Mouse (Mus musculus): Measurements from ENCODE around the gene Dzip3. TPM values are rescaled to one million over a fixed set of nuclear protein-coding genes. Genes with fewer than 3 reads are reported as not detected.

The Dzip3 gene
- polyA plus RNA-seq, 1 experiment, result 0.12 TPM

GRCm38 (mm10) chr16:48992437-48993230 lies 1.3 kb downstream of the Dzip3 start:
- Histone ChIP-seq H3K27me3 (ENCODE audit: control insufficient read depth) (no peaks in the 10 kb centered on the region), H3K4me3 (replicated peaks) (peak overlapping the region; percentile 79), H3K36me3 (ENCODE audit: control insufficient read depth) (peaks cover 24% of the 10 kb centered on the region), H3K4me1 (ENCODE audit: control insufficient read depth) (peaks cover 23% of the 10 kb centered on the region), H3K9me3 (ENCODE audit: control insufficient read depth, low read length) (peaks cover 3% of the 10 kb centered on the region)
- TF ChIP-seq TAL1 (IDR thresholded peaks at IDR 0.05; ENCODE audit: low read length) (no peak), GATA1 (IDR thresholded peaks at IDR 0.05; ENCODE audit: low read length) (peak; percentile 25; the same call in 1 of the 2 replicates)

DNA sequence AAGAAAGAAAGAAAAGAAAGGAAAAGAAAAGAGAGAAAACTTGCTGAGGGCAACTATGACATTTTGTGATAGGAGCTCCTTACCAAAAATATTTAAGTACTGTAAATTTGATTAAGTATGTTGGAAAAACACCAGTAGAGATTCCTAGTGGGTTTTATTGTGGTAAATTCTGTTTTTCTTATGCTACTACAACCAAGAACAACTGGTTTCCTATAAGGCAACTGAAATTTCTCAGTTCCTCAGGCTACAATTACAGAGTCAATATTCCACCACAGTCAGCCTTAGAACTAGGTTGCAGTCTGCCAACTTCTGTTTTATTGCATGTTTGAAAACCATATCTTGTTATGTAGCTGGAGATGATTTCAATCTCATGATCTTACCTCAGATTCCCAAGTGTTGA lies 4.3 kb downstream of the Dzip3 start:
- Histone ChIP-seq H3K27me3 (ENCODE audit: control insufficient read depth) (no peaks in the 10 kb centered on the region), H3K36me3 (ENCODE audit: control insufficient read depth) (peaks cover 3% of the 10 kb centered on the region), H3K4me1 (ENCODE audit: control insufficient read depth) (peaks cover 9% of the 10 kb centered on the region), H3K4me3 (replicated peaks) (no peak overlapping the region), H3K9me3 (ENCODE audit: control insufficient read depth, low read length) (peaks cover 3% of the 10 kb centered on the region)
- no peak for TF ChIP-seq TAL1 (IDR thresholded peaks at IDR 0.05; ENCODE audit: low read length)
- no peak for TF ChIP-seq GATA1 (IDR thresholded peaks at IDR 0.05; ENCODE audit: low read length)

DNA sequence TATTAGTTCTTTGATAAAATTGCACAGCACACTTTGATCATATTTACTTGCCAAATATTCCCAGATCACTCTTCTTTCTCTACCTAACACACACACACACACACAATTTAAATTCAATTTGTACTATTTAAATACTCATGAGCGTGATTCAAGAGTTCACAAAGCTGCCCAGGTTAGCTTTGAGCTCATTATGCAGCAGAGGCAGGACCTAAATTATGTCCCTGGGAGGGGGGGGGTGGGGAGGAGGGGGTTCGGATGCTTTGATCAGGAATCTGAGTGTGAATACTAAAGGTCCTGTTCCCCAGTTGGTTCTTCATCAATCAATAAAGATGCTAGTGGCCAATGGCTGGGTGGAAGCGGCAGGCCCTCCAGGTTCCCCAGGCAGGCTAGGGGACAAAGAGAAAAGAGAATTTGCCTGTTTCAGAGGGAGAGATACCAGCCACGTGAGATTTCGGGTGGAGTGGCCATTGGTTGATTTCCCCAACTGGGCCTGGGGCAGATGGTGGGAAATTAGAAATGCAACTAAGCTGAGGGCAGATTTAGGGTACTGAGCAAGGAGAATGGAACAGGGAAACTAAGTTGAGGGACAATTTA lies 8.8 kb downstream of the Dzip3 start:
- no peak for TF ChIP-seq GATA1 (IDR thresholded peaks at IDR 0.05; ENCODE audit: low read length)
- TF ChIP-seq TAL1 (IDR thresholded peaks at IDR 0.05; ENCODE audit: low read length), result no peak

DNA sequence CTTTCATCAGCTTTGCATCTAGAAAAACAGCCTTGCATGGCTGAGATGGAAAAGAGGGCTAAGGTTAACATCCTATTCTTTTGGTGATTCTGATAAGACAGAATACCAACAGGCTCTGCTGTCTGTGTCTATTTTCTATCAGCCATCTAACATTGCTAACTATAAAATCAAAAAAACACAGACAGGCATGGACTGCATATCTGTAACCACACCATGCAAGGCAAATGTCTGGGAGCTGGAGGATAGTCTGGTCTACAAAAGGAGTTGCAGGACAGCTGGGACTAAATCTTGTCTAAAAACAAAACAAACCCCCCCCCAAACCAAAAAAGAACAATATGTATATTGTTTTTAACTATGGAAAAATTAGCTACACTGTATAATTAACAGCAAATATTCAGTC lies 14.0 kb downstream of the Dzip3 start:
- Histone ChIP-seq H3K36me3 (ENCODE audit: control insufficient read depth) (peaks cover 18% of the 10 kb centered on the region), H3K9me3 (ENCODE audit: control insufficient read depth, low read length) (no peaks in the 10 kb centered on the region), H3K27me3 (ENCODE audit: control insufficient read depth) (no peaks in the 10 kb centered on the region), H3K4me3 (replicated peaks) (no peak overlapping the region), H3K4me1 (ENCODE audit: control insufficient read depth) (no peaks in the 10 kb centered on the region)
- TF ChIP-seq TAL1 (IDR thresholded peaks at IDR 0.05; ENCODE audit: low read length) (no peak), GATA1 (IDR thresholded peaks at IDR 0.05; ENCODE audit: low read length) (no peak)

More for the DNA sequence above, 8.8 kb downstream of the Dzip3 start:
- no peaks in the 10 kb centered on the region for H3K27me3 ChIP-seq (ENCODE audit: control insufficient read depth)
- no peaks in the 10 kb centered on the region for H3K4me1 ChIP-seq (ENCODE audit: control insufficient read depth)
- no peak overlapping the region for H3K4me3 ChIP-seq (replicated peaks)
- H3K36me3 ChIP-seq (ENCODE audit: control insufficient read depth), result peaks cover 8% of the 10 kb centered on the region
- H3K9me3 ChIP-seq (ENCODE audit: control insufficient read depth, low read length), result peaks cover under 1% of the 10 kb centered on the region

DNA sequence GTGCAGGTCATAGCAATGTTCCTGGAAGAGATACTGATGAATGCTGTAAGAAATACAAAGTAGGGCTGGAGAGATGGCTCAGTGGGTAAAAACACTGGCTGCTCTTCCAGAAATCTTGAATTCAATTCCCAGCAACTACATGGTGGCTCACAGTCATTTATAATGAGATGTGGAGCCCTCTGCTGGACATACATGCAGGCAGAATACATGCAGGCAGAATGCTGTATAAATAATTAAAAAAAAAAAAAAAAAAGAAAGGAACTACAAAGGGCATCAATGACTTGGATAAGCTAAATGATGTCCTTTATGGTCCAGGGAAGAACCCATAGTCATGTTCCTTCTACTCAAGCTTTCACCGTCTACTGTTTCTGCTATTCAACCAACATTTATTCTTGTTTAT lies 20.4 kb downstream of the Dzip3 start:
- Histone ChIP-seq H3K4me1 (ENCODE audit: control insufficient read depth) (no peaks in the 10 kb centered on the region), H3K27me3 (ENCODE audit: control insufficient read depth) (no peaks in the 10 kb centered on the region), H3K4me3 (replicated peaks) (no peak overlapping the region), H3K36me3 (ENCODE audit: control insufficient read depth) (peaks cover 22% of the 10 kb centered on the region), H3K9me3 (ENCODE audit: control insufficient read depth, low read length) (no peaks in the 10 kb centered on the region)
- TF ChIP-seq TAL1 (IDR thresholded peaks at IDR 0.05; ENCODE audit: low read length), result no peak
- TF ChIP-seq GATA1 (IDR thresholded peaks at IDR 0.05; ENCODE audit: low read length), result no peak

DNA sequence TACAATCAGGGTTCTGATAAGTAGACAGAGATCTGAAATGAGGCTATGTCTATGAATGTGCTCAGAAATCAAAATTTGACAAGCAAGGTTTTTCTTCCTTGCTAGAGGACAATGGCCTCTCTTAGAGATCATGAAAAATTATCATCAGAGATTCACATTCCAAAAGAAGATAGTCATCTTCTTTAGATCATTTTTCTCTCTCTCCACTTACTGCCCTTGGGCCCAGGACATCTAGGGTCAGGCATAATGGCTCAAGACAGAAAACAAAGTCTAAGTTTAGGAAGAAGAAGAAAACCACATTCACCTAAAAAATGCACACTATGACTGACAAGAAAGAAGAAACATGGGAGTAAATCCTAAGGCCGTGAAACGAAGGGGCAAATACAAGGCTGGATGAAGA lies 21.0 kb downstream of the Dzip3 start:
- H3K9me3 ChIP-seq (ENCODE audit: control insufficient read depth, low read length), result no peaks in the 10 kb centered on the region
- H3K4me1 ChIP-seq (ENCODE audit: control insufficient read depth), result no peaks in the 10 kb centered on the region
- no peak for TF ChIP-seq TAL1 (IDR thresholded peaks at IDR 0.05; ENCODE audit: low read length)
- TF ChIP-seq GATA1 (IDR thresholded peaks at IDR 0.05; ENCODE audit: low read length), result no peak
- H3K4me3 ChIP-seq (replicated peaks), result no peak overlapping the region
- no peaks in the 10 kb centered on the region for H3K27me3 ChIP-seq (ENCODE audit: control insufficient read depth)
- H3K36me3 ChIP-seq (ENCODE audit: control insufficient read depth), result peaks cover 17% of the 10 kb centered on the region

GRCm38 (mm10) chr16:48941805-48942204 lies 52.2 kb downstream of the Dzip3 start:
- Histone ChIP-seq H3K9me3 (ENCODE audit: control insufficient read depth, low read length) (no peaks in the 10 kb centered on the region), H3K27me3 (ENCODE audit: control insufficient read depth) (no peaks in the 10 kb centered on the region), H3K36me3 (ENCODE audit: control insufficient read depth) (peaks cover 17% of the 10 kb centered on the region), H3K4me3 (replicated peaks) (no peak overlapping the region), H3K4me1 (ENCODE audit: control insufficient read depth) (no peaks in the 10 kb centered on the region)
- TF ChIP-seq GATA1 (IDR thresholded peaks at IDR 0.05; ENCODE audit: low read length), result no peak
- no peak for TF ChIP-seq TAL1 (IDR thresholded peaks at IDR 0.05; ENCODE audit: low read length)

DNA sequence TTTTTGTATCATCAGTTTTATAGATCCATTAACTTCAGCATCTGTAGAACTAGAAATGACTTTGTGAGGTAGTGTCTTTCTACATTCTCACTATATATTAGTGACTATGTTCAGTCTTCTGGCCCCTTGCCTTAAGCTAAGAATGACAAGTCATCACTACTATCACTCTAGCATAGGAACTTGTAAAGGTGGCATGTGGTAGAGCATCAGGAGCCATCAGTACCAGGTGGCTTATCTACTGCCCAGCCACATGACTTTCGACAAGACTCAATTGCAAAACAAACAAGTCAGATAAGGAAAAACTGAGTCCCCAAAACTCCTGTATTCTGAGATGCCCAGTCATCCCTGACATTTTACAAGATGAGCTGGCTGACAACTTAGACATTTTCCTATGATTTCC lies 70.2 kb downstream of the Dzip3 start:
- TF ChIP-seq GATA1 (IDR thresholded peaks at IDR 0.05; ENCODE audit: low read length), result no peak
- H3K36me3 ChIP-seq (ENCODE audit: control insufficient read depth), result peaks cover 21% of the 10 kb centered on the region

GRCm38 (mm10) chr16:48913206-48913605 lies 80.8 kb downstream of the Dzip3 start:
- Histone ChIP-seq H3K36me3 (ENCODE audit: control insufficient read depth) (no peaks in the 10 kb centered on the region), H3K27me3 (ENCODE audit: control insufficient read depth) (no peaks in the 10 kb centered on the region), H3K4me1 (ENCODE audit: control insufficient read depth) (no peaks in the 10 kb centered on the region), H3K9me3 (ENCODE audit: control insufficient read depth, low read length) (no peaks in the 10 kb centered on the region), H3K4me3 (replicated peaks) (no peak overlapping the region)
- TF ChIP-seq TAL1 (IDR thresholded peaks at IDR 0.05; ENCODE audit: low read length) (no peak), GATA1 (IDR thresholded peaks at IDR 0.05; ENCODE audit: low read length) (no peak)

More for the DNA sequence above, 70.2 kb downstream of the Dzip3 start:
- H3K4me3 ChIP-seq (replicated peaks), result no peak overlapping the region
- no peaks in the 10 kb centered on the region for H3K9me3 ChIP-seq (ENCODE audit: control insufficient read depth, low read length)
- peaks cover 2% of the 10 kb centered on the region for H3K4me1 ChIP-seq (ENCODE audit: control insufficient read depth)
- H3K27me3 ChIP-seq (ENCODE audit: control insufficient read depth), result no peaks in the 10 kb centered on the region
